Mouse (Mus musculus): Measurements from ENCODE around the gene Pcp4l1.
"Not testable (repeated sequence)": the region's sequence is repeated elsewhere in the genome, so short reads cannot be mapped to it uniquely, and the experiment has no call there.

Gene Pcp4l1

GRCm38 (mm10) chr1:171187851-171188700, 8.0 kb downstream of the Pcp4l1 start:
- no peak for DNase-seq

- DNase-seq: no peak
Observed at GRCm38 (mm10) chr1:171185655-171186054, 10.4 kb downstream of the Pcp4l1 start.

DNA sequence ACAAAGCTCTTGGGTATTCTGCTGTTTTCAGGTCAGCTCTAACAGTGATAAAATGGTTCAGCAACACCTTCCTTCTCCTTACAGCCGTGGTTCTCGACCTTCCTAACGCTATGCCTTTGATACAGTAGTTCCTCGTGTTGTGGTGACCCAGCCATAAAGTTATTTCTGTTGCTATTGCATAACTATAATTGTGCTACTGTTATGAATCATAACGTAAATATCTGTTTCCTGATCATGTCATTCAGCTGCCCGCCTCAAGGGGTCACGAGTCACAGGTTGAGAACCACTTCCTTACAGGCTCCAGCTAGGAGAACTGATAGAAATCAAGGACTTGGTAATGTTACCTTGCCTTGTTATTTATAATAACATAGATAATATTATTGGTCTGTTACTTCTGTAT, 11.8 kb downstream of the Pcp4l1 start:
- no peak for DNase-seq

DNA sequence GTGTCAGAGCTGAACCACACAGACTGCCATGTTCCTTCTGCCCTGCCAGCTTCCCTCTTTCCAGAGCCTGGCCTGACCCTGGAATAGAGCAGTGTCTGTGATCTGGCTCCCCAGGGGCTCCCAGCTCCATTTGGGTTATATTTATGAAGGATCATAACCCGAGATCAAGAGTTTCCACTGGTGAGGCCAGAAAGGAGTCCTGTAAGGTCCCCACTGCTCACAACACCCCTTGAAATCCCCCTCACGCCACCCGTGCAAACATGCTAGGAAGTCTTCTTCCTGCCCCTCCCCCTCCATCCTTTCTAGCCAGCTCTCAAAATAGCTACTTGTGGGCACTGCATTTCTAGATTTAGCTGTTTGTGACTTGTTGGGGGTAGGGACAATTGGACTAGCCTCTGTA, 12.4 kb downstream of the Pcp4l1 start:
- DNase-seq: no peak

DNA sequence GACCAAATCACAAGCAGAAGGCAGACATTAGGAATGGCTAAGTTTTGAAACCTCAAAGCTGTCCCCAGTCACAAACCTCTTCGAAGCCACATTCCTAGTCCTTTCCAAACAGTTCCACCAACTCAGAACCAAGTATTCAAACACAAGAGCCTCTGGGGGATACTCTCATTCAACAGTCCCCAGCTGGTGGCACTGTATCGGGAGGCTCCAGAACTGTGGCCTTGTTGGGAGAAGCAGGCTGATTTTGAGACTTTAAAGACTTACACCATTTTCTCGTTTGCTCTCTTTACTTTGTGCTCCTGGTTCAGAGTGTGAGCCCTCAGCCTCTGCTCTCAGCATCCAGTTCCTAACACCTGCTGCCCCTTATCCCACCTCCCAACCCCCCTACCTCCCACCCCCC, 13.0 kb downstream of the Pcp4l1 start:
- DNase-seq: no peak

DNA sequence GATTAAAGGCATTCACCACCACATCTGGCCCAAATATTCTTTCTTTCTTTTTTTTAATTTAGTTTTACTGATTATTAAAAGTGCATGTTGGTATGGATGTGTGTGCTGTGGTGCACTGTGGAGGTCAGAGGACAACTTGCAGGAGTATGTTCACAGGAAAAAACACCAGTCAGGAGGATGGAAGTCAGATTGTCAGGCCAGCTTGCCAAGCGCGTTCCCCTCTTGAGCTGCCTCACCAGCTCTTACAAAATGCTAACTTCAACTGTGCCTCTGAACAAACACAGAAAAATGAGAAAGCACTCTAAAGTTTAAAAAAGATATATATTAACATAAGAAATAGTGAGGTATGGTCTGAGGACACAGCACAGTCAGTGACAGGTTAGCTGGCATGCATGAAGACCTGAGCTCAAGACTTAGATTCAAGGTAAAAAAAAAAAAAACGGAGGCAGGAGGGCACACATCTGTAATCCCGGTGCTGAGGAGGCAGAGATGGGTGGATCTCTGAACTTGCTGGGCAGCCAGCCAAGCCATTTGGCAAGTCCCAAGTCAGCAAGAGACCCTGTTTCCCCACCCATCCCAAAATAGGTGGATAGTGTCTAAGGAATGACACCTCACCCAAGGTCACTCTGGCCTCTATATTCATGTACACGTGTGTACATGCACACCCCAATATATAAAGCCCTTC, 16.4 kb downstream of the Pcp4l1 start:
- no peak for DNase-seq

- no peak for DNase-seq
Observed at GRCm38 (mm10) chr1:171172779-171173178, 23.3 kb downstream of the Pcp4l1 start.

GRCm38 (mm10) chr1:171171138-171171537, 24.9 kb downstream of the Pcp4l1 start:
- DNase-seq: no peak

- no peak for DNase-seq
Observed at GRCm38 (mm10) chr1:171169913-171170312, 26.2 kb downstream of the Pcp4l1 start.

DNA sequence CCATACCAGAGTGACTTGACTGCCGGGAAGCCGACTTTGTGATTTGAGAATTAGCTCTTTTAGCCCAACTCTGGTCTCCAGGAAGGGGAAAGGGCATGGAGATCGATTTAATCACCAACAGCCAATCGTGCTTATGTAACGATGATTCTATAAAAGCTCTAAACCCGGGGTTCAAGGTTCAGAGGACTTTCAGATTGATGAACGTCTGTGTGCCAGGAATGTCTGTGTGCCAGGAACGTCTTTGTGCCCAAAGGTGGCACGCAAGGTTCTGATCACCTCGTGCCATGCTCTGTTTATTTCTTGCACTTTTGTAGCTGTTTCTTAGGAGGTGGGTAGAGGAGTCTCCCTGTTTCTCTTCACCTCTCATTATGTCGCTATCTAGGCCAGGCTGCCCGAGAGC, 27.2 kb downstream of the Pcp4l1 start:
- no peak for DNase-seq

- DNase-seq: no peak
Observed at GRCm38 (mm10) chr1:171165629-171166345, 30.3 kb downstream of the Pcp4l1 start.

- DNase-seq: no peak
Observed at GRCm38 (mm10) chr1:171164258-171164657, 31.8 kb downstream of the Pcp4l1 start.

GRCm38 (mm10) chr1:171162526-171162925, 33.5 kb downstream of the Pcp4l1 start:
- DNase-seq: no peak

GRCm38 (mm10) chr1:171159485-171159975, 36.5 kb downstream of the Pcp4l1 start:
- DNase-seq: peak in 1 of 2 experiments; percentile 9

DNA sequence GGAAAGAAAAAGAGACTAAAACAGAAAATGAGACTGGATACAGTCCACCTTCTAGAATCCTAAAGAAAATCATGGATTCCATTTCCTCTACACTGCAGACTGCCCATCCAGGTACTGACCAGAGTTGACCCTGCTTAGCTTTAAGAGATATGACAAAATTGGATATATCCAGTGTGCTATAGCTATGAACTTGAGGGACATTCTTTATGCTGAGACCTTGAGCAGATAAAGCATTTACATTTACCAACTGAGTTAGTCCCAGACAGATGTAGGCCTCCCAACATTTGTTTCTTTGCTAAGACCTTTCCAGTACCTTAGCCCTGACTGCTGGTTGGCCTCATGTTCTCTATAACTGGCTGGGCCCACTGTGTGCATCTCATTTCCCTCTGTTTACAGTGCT, 38.1 kb downstream of the Pcp4l1 start:
- no peak for DNase-seq

DNA sequence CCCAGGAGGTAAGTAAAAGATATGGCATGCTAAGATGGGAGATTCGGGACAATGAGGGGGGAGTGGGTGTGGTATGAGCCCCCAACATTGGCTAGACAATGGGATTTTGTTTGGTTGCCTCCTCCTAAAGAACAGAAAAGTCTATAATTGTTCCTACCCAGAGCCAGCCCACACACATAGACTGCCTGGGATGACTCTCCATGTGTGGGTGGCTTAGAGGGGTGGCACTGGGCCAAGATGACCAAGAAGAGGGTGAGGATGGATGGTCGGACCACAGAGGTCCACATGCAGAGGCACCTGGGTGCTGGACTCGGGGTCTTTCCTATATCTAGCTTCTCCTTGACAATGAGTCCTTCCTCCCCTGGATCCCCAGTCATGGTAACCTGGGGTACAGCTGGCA, 39.4 kb downstream of the Pcp4l1 start:
- no peak for DNase-seq

GRCm38 (mm10) chr1:171151966-171152365, 44.1 kb downstream of the Pcp4l1 start:
- DNase-seq: peak; percentile 20 to 21

- peak; percentile 55 to 64 for DNase-seq
Observed at GRCm38 (mm10) chr1:171150838-171151391, 45.2 kb downstream of the Pcp4l1 start.

DNA sequence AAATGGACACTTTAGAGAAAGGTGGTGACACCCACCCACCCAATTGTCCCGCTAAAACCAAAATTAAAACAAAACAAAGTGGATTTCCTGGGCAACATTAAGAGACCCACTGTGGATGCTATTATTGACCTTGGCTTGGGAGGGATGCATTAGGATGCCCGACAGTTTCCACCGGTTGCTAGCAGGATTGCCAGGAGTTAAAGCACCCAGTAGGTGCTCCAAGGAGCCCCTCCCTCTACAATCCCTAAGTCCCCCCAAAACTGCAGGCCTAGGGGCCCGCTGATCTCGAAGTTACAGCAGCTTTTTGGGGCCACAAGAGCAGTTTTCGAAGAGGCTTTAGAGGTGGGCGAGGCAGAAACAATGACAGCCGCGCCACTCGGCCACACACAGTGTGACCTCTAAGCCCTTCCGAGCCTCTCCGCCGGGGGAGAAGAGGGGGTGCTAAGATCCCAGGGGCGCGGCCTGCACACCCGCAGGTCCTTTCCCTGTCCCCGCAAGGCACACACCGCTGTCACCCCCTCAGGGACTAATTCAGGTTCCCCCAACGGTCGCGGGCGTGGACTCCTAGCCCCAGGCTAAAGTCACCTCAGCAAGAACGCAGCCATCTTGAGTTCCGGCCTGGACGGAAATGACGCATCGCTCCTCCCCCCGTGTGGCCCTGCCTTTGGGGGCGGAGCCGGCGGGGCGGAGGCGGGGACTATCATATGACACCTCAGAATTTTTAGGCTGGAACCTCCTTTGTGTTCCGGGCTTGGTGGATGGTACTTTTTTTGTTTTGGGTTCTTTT, 45.9 kb downstream of the Pcp4l1 start, which contains the start of the genes Sdhc and Mpz:
Gene Sdhc, minus strand, starts transcription at position 630 of the 787 bp plus-strand sequence.
Gene Mpz, plus strand, starts transcription at position 738 of the 787 bp plus-strand sequence.
- DNase-seq: peak; percentile 98

DNA sequence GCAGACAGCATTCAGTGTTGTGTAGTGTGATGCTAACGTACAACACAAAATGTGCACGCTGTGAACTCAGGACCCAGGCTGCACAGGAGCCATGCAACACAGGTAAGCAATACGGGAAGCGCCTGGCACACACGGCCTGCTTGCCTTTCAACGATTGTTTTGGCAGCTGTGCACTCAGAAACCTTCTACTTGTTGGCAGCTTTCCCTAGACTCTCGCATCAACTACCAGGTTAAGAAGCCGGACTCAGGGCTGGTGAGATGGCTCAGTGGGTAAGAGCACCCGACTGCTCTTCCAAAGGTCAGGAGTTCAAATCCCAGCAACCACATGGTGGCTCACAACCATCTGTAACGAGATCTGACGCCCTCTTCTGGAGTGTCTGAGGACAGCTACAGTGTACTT, 53.1 kb downstream of the Pcp4l1 start:
- not testable (repeated sequence) for DNase-seq

DNA sequence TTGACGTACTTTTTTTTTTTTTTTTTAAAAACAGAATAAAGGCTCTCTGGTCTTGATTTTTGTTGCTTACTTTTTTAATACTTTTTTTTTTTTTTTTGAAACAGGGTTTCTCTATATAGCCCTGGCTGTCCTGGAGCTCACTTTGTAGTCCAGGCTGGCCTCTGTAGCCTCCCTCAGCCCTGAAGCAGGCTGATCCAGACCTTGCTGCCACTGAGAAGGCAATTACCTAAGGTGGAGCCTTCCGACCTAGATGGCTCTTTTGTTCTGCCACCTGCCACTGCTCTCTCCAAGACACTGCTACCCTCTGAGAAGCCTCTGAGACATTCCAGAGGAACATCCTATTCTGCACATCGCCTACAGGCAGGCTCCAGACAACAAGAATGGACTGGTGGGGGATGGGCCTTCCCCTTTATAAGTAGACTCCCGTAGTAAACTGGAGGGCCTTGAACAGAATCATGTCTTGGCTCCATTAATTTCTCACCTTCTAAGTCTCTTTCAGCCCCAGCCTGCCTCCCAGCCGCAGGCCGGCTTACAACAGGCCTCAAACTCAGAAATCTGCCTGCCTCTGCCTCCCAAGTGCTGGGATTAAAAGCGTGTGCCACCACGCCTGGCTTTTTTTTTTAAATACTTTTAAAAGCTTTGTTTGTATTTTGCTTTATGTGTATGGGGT, 58.4 kb downstream of the Pcp4l1 start:
- not testable (repeated sequence) for DNase-seq
